Mouse (Mus musculus) brain, embryonic 14.5 days (tissue): Measurements from ENCODE around the gene Asb6.

Experiments
- CTCF ChIP-seq: fragments of 200-500 bp; IDR thresholded peaks from 2 replicates; pipeline ENCODE4 v1.5.1; 2012; ENCODE audit warnings: inconsistent platforms, mild to moderate bottlenecking, moderate library complexity, borderline replicate concordance; ENCODE audit not compliant: insufficient read depth, insufficient read length; ENCODE audit errors: extremely low read depth
- POLR2A ChIP-seq: fragments of 200-500 bp; IDR thresholded peaks from 2 replicates; pipeline ENCODE4 v1.6.1; 2012; ENCODE audit warnings: mild to moderate bottlenecking, inconsistent platforms, borderline replicate concordance; ENCODE audit not compliant: poor library complexity, insufficient read depth, insufficient read length, severe bottlenecking; ENCODE audit errors: extremely low read depth

- TF ChIP-seq CTCF (no peak), POLR2A (no peak)
These were observed 44.3 kb upstream of the Asb6 start for GRCm38 (mm10) chr2:30874445-30874844.
